Mouse (Mus musculus) stomach, postnatal 0 days (tissue): ENCODE measurements around the gene Plscr5. TPM values are rescaled to one million over a fixed set of nuclear protein-coding genes. Genes with fewer than 3 reads are reported as not detected.
"Not testable (repeated sequence)": the region's sequence is repeated elsewhere in the genome, so short reads cannot be mapped to it uniquely, and the experiment has no call there.

Experiments
- ATAC-seq: fragments of 200-750 bp; cut with Nextera tagmentation; 2 replicates; pipeline ENCODE4 v1.8.0; 2017; ENCODE audit not compliant: low FRiP score, low TSS enrichment
- DNase-seq: peaks from one replicate; pipeline ENCODE4 v3.0.0-alpha.2; 2016; ENCODE audit warnings: low spot score
- H3K27ac ChIP-seq: fragments of 300-500 bp; sonication (generic); replicated peaks from 2 replicates; pipeline ENCODE4 v1.5.1; 2014; ENCODE audit warnings: mild to moderate bottlenecking, control low read depth
- H3K27me3 ChIP-seq: fragments of 300-500 bp; sonication (generic); 2 replicates; pipeline ENCODE4 v1.6.1; 2014; ENCODE audit warnings: low read length; ENCODE audit not compliant: control insufficient read depth, insufficient read depth
- H3K36me3 ChIP-seq: fragments of 300-500 bp; sonication (generic); 2 replicates; pipeline ENCODE4 v1.6.1; 2014; ENCODE audit warnings: low read length, mixed read lengths; ENCODE audit not compliant: control insufficient read depth, insufficient read depth
- H3K4me1 ChIP-seq: fragments of 300-500 bp; sonication (generic); replicated peaks from 2 replicates; pipeline ENCODE4 v1.6.1; 2014; ENCODE audit warnings: antibody characterized with exemption; ENCODE audit not compliant: control insufficient read depth, insufficient read depth
- H3K4me2 ChIP-seq: fragments of 300-500 bp; sonication (generic); replicated peaks from 2 replicates; pipeline ENCODE4 v1.6.1; 2014; ENCODE audit warnings: low read depth, mild to moderate bottlenecking, control low read depth, moderate library complexity
- H3K4me3 ChIP-seq: fragments of 300-500 bp; sonication (generic); 2 replicates; pipeline ENCODE4 v1.5.1; 2014; ENCODE audit warnings: low read depth, low read length, control low read depth
- H3K9ac ChIP-seq: fragments of 300-500 bp; sonication (generic); 2 replicates; pipeline ENCODE4 v1.6.1; 2014; ENCODE audit warnings: mild to moderate bottlenecking, low read length, control low read depth, mixed read lengths
- H3K9me3 ChIP-seq: fragments of 300-500 bp; sonication (generic); 2 replicates; pipeline ENCODE4 v1.6.1; 2016; ENCODE audit warnings: low read length; ENCODE audit not compliant: control insufficient read depth
- CTCF ChIP-seq: IDR thresholded peaks from 2 replicates; pipeline ENCODE4 v1.5.1; 2016; ENCODE audit warnings: antibody characterized with exemption, low read depth, mild to moderate bottlenecking, moderate library complexity
- EP300 ChIP-seq: optimal IDR thresholded peaks from 2 replicates; pipeline ENCODE3; 2016; ENCODE audit warnings: antibody characterized with exemption
- WGBS: fragments of 180-500 bp; shearing (Covaris S2); extraction: QIAGEN DNeasy Blood & Tissue Kit; methylation state at CpG from one replicate; pipeline ENCODE4 v1.1.7; 2014; 5-methylcytosine and 5-hydroxymethylcytosine counted together
- polyA plus RNA-seq: library from polyadenylated mRNA; unstranded; fragments of >200 nt; fragmentation: Nextera tagmentation; extraction: Ambion mirVana; gene quantifications from 2 replicates; pipeline ENCODE4 v1.2.1, GENCODE M21; 2015

Plscr5 gene
- 0.08 TPM in 1 of 2 replicates, not detected in the other for polyA plus RNA-seq

DNA sequence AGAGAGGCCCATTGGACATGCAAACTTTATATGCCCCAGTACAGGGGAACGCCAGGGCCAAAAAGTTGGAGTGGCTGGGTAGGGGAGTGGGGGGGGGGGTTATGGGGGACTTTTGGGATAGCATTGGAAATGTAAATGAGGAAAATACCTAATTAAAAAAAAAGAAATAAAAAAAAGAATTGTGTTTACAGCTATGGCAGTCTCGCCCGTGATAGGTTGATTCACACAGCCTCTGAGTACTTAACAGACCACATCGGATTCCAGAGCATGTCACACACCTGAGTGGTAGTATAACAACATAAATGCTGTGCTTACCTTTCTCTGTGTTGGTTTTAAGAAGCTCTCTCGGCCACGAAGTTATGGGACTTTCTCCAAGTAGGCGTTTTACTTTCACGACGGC, at the start of gene Plscr5:
Gene Plscr5, plus strand, starts transcription at position 301 of the 400 bp plus-strand sequence.
- not testable (repeated sequence) for H3K36me3 ChIP-seq, H3K4me3 ChIP-seq, H3K4me1 ChIP-seq, ATAC-seq, DNase-seq, H3K4me2 ChIP-seq, H3K27me3 ChIP-seq, H3K9me3 ChIP-seq, H3K9ac ChIP-seq, H3K27ac ChIP-seq
- WGBS: 55% methylated on average over 9 of the region's 9 CpGs

DNA sequence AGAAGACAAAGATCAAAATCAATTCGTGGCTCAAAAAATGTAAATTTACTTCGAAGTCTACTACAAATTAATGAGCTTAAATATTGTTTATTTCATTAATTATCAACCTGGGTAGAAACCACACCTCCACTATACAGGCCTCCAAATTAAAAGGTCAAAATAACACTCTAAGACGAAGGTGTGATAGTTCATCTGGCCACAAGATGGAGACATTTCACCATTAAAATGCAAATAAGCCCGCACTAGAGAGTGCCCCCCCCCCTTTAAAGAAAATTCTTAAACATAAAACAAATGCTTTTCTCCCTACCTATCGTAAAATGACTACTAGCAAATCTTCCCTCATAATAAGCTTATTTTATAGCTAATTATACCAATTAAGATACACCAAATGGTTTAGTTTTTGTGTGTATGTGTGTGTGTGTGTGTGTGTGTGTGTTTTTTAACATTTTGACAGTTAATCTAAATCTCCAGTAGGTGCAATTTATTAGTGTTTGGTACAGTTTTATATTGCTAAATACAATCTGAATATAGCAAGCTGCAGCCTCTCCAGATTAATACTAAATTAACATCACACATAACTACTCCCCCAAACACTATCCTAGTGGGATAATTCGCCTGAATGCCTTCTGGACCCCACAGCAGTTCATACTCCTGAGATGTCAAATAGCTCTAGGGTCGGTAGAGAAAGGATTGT, 45.0 kb upstream of the Plscr5 start:
- 23% methylated on average over 7 of the region's 7 CpGs for WGBS
- no peak for DNase-seq
- TF ChIP-seq EP300: no peak
- TF ChIP-seq CTCF: peak; percentile 78
- peak; percentile 68; the same call in 1 of the 2 replicates for ATAC-seq
- Histone ChIP-seq H3K4me2 (no peak overlapping the region), H3K27ac (no peak overlapping the region), H3K4me3 (no peak overlapping the region), H3K27me3 (no peaks in the 10 kb centered on the region), H3K9ac (no peak overlapping the region), H3K36me3 (no peaks in the 10 kb centered on the region), H3K9me3 (no peaks in the 10 kb centered on the region), H3K4me1 (no peaks in the 10 kb centered on the region)

DNA sequence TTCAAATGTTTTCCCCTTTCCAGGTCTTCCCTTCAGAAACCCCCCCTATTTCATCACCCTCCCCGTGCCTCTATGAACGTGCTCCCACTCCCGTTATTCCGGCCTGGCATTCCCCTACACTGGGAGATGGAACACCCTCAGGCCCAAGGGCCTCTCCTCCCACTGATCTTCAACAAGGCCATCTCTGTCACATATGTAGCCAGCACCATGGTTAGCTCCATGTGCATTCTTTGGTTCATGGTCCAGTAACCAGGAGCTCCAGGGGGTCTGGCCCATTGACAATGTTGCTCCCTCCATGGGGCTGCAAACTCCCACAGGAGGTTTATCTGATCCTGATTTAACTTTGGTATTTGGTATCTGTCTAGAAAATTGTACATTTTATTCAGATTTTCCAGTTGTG, 30.5 kb upstream of the Plscr5 start:
- H3K27me3 ChIP-seq: no peaks in the 10 kb centered on the region
- H3K4me3 ChIP-seq: no peak overlapping the region
- no peak for DNase-seq
- no peak overlapping the region for H3K4me2 ChIP-seq
- H3K27ac ChIP-seq: no peak overlapping the region
- no peak for TF ChIP-seq CTCF
- no peak for TF ChIP-seq EP300
- H3K36me3 ChIP-seq: no peaks in the 10 kb centered on the region
- no peaks in the 10 kb centered on the region for H3K9me3 ChIP-seq
- WGBS: 70% methylated on average over 4 of the region's 4 CpGs
- no peaks in the 10 kb centered on the region for H3K4me1 ChIP-seq
- H3K9ac ChIP-seq: no peak overlapping the region
- no peak for ATAC-seq

DNA sequence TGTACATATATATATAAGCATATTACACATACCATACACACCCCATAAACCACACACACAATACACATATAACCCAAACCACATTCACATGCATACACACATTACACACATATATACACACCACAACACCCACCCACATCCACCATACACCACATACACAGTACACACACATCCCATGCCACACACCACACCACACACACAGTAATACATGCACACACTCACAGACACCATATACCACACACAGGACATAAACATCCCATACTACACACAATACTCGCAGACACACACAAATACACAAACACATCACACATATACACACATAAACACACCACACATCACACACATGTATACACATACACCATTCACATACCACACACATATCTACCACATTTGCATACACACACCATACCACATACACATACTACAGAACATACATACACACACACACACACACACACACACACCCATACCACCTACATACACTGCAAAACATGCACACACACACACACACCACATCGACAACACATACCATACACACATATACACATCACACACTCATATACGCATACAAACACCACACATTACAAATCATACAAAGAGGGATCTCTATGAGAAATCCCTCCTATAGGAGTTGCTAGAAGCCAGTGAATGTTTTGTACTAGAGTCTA, 19.3 kb upstream of the Plscr5 start:
- WGBS: 79% methylated on average over 3 of the region's 3 CpGs
- Histone ChIP-seq H3K9ac (no peak overlapping the region), H3K36me3 (no peaks in the 10 kb centered on the region), H3K27ac (no peak overlapping the region), H3K4me1 (no peaks in the 10 kb centered on the region), H3K9me3 (no peaks in the 10 kb centered on the region), H3K4me3 (no peak overlapping the region), H3K27me3 (no peaks in the 10 kb centered on the region), H3K4me2 (no peak overlapping the region)
- no peak for DNase-seq
- TF ChIP-seq CTCF (no peak), EP300 (no peak)
- ATAC-seq: no peak

DNA sequence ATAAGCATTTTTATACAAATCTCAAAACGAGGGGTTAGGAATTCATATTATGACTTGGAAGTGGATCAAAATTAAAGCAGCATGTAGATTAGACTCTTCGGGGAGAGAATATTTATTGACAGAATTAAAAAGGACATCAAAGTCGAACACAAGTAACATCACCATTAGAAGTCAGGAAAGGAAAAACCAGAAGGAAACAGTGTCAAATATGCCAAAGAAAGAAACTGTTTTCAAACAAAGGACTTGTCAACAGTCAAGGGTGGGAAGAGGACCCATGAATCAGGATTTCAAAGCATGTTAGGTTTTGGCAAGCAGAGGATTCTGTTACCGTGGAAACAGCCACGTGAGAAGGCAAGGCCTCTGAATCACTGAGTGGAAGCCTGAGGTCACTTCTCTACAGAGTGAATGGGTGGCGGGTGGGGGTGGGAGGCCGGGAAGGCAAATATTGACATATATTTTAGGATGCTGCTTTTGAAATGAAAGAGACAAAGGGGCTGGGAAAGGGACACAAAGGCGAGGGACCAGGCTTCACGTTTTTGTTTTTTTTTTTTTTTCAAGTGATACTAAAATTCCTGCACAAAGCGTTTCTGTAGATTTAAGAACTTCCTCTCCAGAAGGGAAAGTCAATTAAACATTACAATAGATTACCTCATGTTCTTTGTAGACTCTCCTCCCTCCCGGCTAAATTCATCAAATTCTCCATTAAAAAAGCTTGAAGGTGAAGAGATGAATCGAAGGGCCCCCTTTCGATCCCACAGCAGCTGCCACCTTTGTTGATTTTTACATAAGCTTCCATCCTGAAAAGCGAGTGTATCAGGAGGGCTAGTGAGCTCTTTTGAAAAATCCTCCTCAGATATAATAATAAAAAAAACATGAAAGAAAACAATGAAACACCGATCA, 18.3 kb upstream of the Plscr5 start:
- Histone ChIP-seq H3K36me3 (no peaks in the 10 kb centered on the region), H3K4me3 (no peak overlapping the region), H3K27ac (no peak overlapping the region), H3K4me1 (no peaks in the 10 kb centered on the region), H3K27me3 (no peaks in the 10 kb centered on the region), H3K9me3 (no peaks in the 10 kb centered on the region), H3K9ac (no peak overlapping the region), H3K4me2 (no peak overlapping the region)
- WGBS: 31% methylated on average over 15 of the region's 15 CpGs
- TF ChIP-seq EP300 (no peak), CTCF (no peak)
- DNase-seq (no peak), ATAC-seq (no peak)
